Mouse (Mus musculus) limb, embryonic 14.5 days (tissue): Measurements from ENCODE around the gene Rab25. TPM values are rescaled to one million over a fixed set of nuclear protein-coding genes. Genes with fewer than 3 reads are reported as not detected.
A peak's percentile ranks its signal among the peaks of the same experiment; 100 is the strongest.

Source experiments
- ATAC-seq: fragments of 200-750 bp; cut with Nextera tagmentation; 2 replicates; pipeline ENCODE4 v1.8.0; 2017; ENCODE audit warnings: low read depth, moderate number of reproducible peaks, moderate TSS enrichment; ENCODE audit not compliant: low FRiP score
- DNase-seq: peaks from one replicate; pipeline ENCODE4 v3.0.0-alpha.2; 2015; ENCODE audit warnings: low spot score
- H3K27ac ChIP-seq: fragments of 300-500 bp; sonication (generic); replicated peaks from 2 replicates; pipeline ENCODE4 v1.5.1; 2014; ENCODE audit warnings: low read depth, mild to moderate bottlenecking, low read length, moderate library complexity, mixed read lengths
- H3K27me3 ChIP-seq: fragments of 300-500 bp; sonication (generic); 2 replicates; pipeline ENCODE4 v1.6.1; 2014; ENCODE audit warnings: low read length, mixed read lengths; ENCODE audit not compliant: control insufficient read depth, insufficient read depth
- H3K36me3 ChIP-seq: fragments of 300-500 bp; sonication (generic); 2 replicates; pipeline ENCODE4 v1.6.1; 2014; ENCODE audit warnings: mild to moderate bottlenecking, low read length, moderate library complexity, mixed read lengths; ENCODE audit not compliant: control insufficient read depth, insufficient read depth
- H3K4me1 ChIP-seq: fragments of 300-500 bp; sonication (generic); 2 replicates; pipeline ENCODE4 v1.6.1; 2014; ENCODE audit warnings: antibody characterized with exemption, low read length, mixed read lengths; ENCODE audit not compliant: control insufficient read depth, insufficient read depth
- H3K4me2 ChIP-seq: fragments of 300-500 bp; sonication (generic); replicated peaks from 2 replicates; pipeline ENCODE4 v1.6.1; 2014; ENCODE audit warnings: low read depth, mild to moderate bottlenecking, low read length, moderate library complexity; ENCODE audit not compliant: severe bottlenecking
- H3K4me3 ChIP-seq: fragments of 300-500 bp; sonication (generic); replicated peaks from 2 replicates; pipeline ENCODE4 v1.5.1; 2014; ENCODE audit warnings: low read length
- H3K9ac ChIP-seq: fragments of 300-500 bp; sonication (generic); 2 replicates; pipeline ENCODE4 v1.6.1; 2014; ENCODE audit warnings: mild to moderate bottlenecking, low read depth, low read length, moderate library complexity; ENCODE audit not compliant: severe bottlenecking
- H3K9me3 ChIP-seq: fragments of 300-500 bp; sonication (generic); 2 replicates; pipeline ENCODE4 v1.6.1; 2016; ENCODE audit warnings: low read length; ENCODE audit not compliant: control insufficient read depth
- POLR2A ChIP-seq: fragments of 200-500 bp; IDR thresholded peaks from 2 replicates; pipeline ENCODE4 v1.8.0; 2012; ENCODE audit warnings: inconsistent platforms, mild to moderate bottlenecking, moderate library complexity, borderline replicate concordance; ENCODE audit not compliant: insufficient read depth, insufficient read length; ENCODE audit errors: extremely low read depth
- WGBS: fragments of 180-500 bp; shearing (Covaris S2); extraction: QIAGEN DNeasy Blood & Tissue Kit; methylation state at CpG from one replicate; pipeline ENCODE4 v1.1.7; 2014; 5-methylcytosine and 5-hydroxymethylcytosine counted together
- polyA plus RNA-seq, 2 experiments: library from polyadenylated mRNA; depleted of rRNA in 1 of 2; stranded (reverse) in 1 of 2; unstranded in 1 of 2; fragments of >200 nt; fragmentation: Nextera tagmentation in 1 of 2; extraction: Ambion mirVana in 1 of 2; gene quantifications; 2 replicates each; pipeline versions ENCODE4 v1.2.1 to v1.2.3; 2012 to 2014

The Rab25 gene
- polyA plus RNA-seq, 2 experiments, result 35.0 to 70.4 TPM

DNA sequence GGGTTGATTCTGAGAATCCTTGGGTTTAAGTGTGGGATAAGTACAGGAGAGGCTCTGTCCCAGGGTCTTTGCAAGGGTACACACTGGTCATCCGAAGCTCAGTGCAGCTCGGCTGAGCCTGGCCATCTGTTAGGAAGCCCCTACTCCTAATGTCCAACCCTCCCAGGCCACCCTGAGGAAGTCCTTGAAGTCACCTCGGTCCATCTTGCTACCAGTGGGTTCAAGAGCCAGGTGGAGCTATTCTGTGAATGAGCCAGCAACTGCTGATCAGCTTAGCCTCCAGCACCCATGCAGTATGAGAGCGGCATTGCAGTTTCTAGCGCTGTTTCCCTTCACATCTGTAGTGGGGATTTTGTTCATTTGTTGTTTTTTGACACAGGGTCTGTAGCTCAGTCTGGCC, 8.0 kb downstream of the Rab25 start:
- H3K4me1 ChIP-seq, result peaks cover 32% of the 10 kb centered on the region
- peaks cover 60% of the 10 kb centered on the region for H3K36me3 ChIP-seq
- H3K27me3 ChIP-seq, result no peaks in the 10 kb centered on the region
- no peak overlapping the region for H3K9ac ChIP-seq
- TF ChIP-seq POLR2A, result no peak
- no peak overlapping the region for H3K4me2 ChIP-seq
- H3K4me3 ChIP-seq, result no peak overlapping the region
- H3K27ac ChIP-seq, result no peak overlapping the region
- no peaks in the 10 kb centered on the region for H3K9me3 ChIP-seq
- DNase-seq, result no peak
- no peak for ATAC-seq
- WGBS, result 67% methylated on average over 5 of the region's 5 CpGs

DNA sequence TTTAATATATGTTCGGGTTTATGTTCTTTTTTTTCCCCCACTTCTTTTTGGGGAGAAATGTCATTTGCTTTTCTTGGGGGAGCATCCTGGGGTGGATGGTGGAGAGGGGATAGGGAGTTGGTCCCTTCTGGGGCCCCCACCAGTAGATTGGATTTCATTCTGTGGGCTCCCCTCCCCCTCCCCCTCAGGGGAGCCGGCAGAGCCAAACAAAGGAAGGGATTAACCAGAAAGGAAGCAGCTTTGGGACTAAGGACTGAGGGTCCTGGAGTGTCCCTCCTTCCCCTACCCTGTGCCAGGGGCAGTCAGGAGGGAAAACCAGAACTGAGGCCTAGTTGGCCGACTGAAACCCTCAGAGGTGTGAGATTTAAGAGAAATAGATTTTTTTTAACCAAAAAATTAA, 8.7 kb downstream of the Rab25 start:
- WGBS, result 25% methylated on average over 3 of the region's 3 CpGs
- TF ChIP-seq POLR2A, result no peak
- H3K9ac ChIP-seq, result no peak overlapping the region

DNA sequence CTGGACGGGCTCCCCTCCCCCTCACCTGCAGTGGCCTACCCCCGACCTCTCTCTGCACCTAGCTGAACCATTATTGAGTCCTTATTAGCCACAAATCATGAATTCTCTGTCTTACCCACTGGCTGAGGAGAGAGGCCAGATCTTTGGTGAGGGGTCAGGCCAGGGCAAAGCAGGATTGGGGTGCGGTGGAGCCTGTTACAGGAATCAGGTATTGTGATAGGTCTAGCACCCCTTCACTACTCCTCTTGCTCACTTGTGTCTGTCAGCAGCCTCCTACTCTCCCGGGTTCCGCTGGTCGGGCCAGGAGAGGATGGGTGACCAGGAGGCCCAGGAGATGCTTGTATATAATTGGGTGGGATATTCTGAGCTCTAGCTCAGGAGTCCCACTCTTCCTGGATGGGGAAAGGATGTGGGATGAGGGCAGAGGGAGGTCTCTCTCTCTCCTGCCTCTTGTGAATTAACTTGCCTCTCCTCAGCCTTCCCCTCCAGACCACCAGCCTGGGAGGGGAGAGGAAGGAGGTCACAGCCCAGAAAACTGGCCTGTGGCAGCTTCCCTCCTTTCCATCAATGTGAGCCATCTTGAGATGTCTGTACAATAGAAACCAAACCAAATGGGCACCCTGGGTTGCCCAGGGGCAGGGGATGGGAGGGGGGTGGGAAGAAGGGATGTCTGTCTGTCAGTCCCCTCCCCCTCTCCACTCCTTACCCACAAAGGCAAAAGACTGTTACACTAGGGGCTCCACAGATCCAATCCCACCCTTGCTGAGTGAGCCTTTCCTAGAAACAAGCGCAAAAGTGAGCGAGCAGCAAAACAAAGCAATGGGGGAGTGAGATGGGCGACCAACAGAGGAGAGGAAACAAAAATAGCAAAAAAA, 9.6 kb downstream of the Rab25 start:
- ATAC-seq, result no peak
- WGBS, result 58% methylated on average over 9 of the region's 9 CpGs
- no peak for DNase-seq
- H3K27me3 ChIP-seq, result no peaks in the 10 kb centered on the region
- H3K9ac ChIP-seq, result no peak overlapping the region
- H3K4me1 ChIP-seq, result peaks cover 42% of the 10 kb centered on the region
- H3K36me3 ChIP-seq, result peaks cover 65% of the 10 kb centered on the region
- no peaks in the 10 kb centered on the region for H3K9me3 ChIP-seq
- no peak overlapping the region for H3K4me2 ChIP-seq
- H3K4me3 ChIP-seq, result no peak overlapping the region
- TF ChIP-seq POLR2A, result no peak
- no peak overlapping the region for H3K27ac ChIP-seq

More for the DNA sequence above, 8.7 kb downstream of the Rab25 start:
- DNase-seq (no peak), ATAC-seq (no peak)
- no peak overlapping the region for H3K4me3 ChIP-seq
- no peaks in the 10 kb centered on the region for H3K27me3 ChIP-seq
- H3K4me2 ChIP-seq, result no peak overlapping the region
- peak overlapping the region; percentile 55; the same call in 1 of the 2 replicates for H3K27ac ChIP-seq
- H3K4me1 ChIP-seq, result peaks cover 39% of the 10 kb centered on the region
- peaks cover 65% of the 10 kb centered on the region for H3K36me3 ChIP-seq
- H3K9me3 ChIP-seq, result no peaks in the 10 kb centered on the region

DNA sequence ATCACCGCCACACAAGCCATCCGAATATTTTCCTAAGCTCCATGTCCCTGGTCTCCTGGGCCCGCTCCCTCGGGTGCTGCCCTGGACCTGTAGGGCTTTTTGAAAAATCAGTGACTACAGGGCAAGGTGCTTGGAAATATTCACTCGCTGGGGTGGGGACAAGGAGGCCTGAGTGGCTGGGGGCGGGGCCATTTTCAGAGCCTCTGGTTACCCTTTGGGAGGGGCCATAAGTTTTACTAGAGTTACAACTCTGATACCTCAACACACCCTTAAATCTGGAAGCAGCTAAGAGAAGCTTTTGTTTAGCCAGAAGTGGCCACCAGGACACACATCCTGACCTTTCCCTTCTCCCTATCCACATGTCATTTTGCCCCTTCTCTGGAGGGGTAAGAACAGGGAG, 11.0 kb downstream of the Rab25 start:
- no peak for TF ChIP-seq POLR2A
- ATAC-seq, result no peak
- no peak for DNase-seq
- WGBS, result 60% methylated on average over 6 of the region's 6 CpGs
- H3K27me3 ChIP-seq, result no peaks in the 10 kb centered on the region
- H3K36me3 ChIP-seq, result peaks cover 65% of the 10 kb centered on the region
- peak overlapping the region; percentile 62 for H3K4me2 ChIP-seq
- peaks cover 42% of the 10 kb centered on the region for H3K4me1 ChIP-seq
- H3K27ac ChIP-seq, result no peak overlapping the region
- H3K9ac ChIP-seq, result no peak overlapping the region
- H3K4me3 ChIP-seq, result peak overlapping the region; percentile 96
- no peaks in the 10 kb centered on the region for H3K9me3 ChIP-seq

DNA sequence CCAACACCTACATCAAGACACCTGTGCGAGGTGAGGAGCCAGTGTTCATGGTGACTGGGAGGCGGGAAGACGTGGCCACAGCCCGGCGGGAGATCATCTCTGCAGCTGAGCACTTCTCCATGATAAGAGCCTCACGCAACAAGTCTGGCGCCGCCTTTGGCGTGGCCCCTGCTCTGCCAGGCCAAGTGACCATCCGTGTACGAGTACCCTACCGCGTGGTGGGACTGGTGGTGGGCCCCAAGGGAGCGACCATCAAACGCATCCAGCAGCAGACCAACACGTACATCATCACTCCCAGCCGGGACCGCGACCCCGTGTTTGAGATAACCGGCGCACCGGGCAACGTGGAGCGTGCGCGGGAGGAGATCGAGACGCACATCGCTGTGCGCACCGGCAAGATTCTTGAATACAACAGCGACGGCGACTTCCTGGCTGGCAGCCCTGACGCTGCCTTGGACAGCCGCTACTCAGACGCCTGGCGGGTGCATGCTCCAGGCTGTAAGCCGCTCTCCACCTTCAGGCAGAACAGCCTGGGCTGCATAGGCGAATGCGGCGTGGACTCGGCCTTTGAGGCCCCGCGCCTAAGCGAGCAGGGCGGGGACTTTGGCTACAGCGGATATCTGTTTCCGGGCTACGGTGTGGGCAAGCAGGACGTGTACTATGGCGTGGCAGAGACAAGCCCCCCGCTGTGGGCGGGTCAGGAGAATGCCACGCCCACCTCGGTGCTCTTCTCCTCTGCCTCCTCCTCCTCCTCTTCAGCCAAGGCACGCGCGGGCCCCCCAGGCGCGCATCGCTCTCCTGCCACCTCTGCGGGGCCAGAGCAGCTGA, 11.8 kb downstream of the Rab25 start:
- DNase-seq, result peak; percentile 72
- H3K27ac ChIP-seq, result peak overlapping the region; percentile 10; the same call in 1 of the 2 replicates
- H3K4me1 ChIP-seq, result peaks cover 42% of the 10 kb centered on the region
- WGBS, result 9% methylated on average over 63 of the region's 64 CpGs
- H3K36me3 ChIP-seq, result peaks cover 63% of the 10 kb centered on the region
- no peak for TF ChIP-seq POLR2A
- H3K4me3 ChIP-seq, result peak overlapping the region; percentile 96
- H3K9me3 ChIP-seq, result no peaks in the 10 kb centered on the region
- H3K9ac ChIP-seq, result peak overlapping the region; percentile 50
- H3K27me3 ChIP-seq, result no peaks in the 10 kb centered on the region
- no peak for ATAC-seq
- H3K4me2 ChIP-seq, result peak overlapping the region; percentile 62
